Mouse (Mus musculus): Measurements from ENCODE around the gene Sall2.
"Not testable (repeated sequence)": the region's sequence is repeated elsewhere in the genome, so short reads cannot be mapped to it uniquely, and the experiment has no call there.

Gene Sall2

GRCm38 (mm10) chr14:52327910-52328812, at the start of gene Sall2:
TSS of gene Sall2 (minus strand) at chr14:52328762.
- no peak for DNase-seq (ENCODE audit: low spot score in 2 of 2)

- no peak for DNase-seq (ENCODE audit: low spot score in 2 of 2)
These were observed 40.2 kb upstream of the Sall2 start for GRCm38 (mm10) chr14:52368741-52369140.

GRCm38 (mm10) chr14:52356308-52356707, 27.7 kb upstream of the Sall2 start, which contains the start of gene Olfr1513:
TSS of gene Olfr1513 (minus strand) at chr14:52356408.
- DNase-seq (ENCODE audit: low spot score in 2 of 2), result no peak

- no peak for DNase-seq (ENCODE audit: low spot score in 2 of 2)
These were observed 10.9 kb upstream of the Sall2 start for GRCm38 (mm10) chr14:52339512-52339852.

- peak in 1 of 2 experiments; percentile 50 for DNase-seq (ENCODE audit: low spot score in 2 of 2)
These were observed 10.4 kb upstream of the Sall2 start for GRCm38 (mm10) chr14:52338751-52339511.

- DNase-seq (ENCODE audit: low spot score in 2 of 2), result no peak
These were observed 3.6 kb upstream of the Sall2 start for GRCm38 (mm10) chr14:52332171-52332570.

GRCm38 (mm10) chr14:52331069-52331750, 2.6 kb upstream of the Sall2 start:
- DNase-seq (ENCODE audit: low spot score in 2 of 2), result no peak

- DNase-seq (ENCODE audit: low spot score in 2 of 2), result no peak
These were observed 1.1 kb downstream of the Sall2 start for GRCm38 (mm10) chr14:52327375-52327901.

- no peak for DNase-seq (ENCODE audit: low spot score in 2 of 2)
These were observed 2.7 kb downstream of the Sall2 start for GRCm38 (mm10) chr14:52325890-52326289.

- DNase-seq (ENCODE audit: low spot score in 2 of 2), result no peak
These were observed 9.2 kb downstream of the Sall2 start for GRCm38 (mm10) chr14:52319361-52319760.

- DNase-seq (ENCODE audit: low spot score in 2 of 2), result no peak
These were observed 11.9 kb downstream of the Sall2 start for GRCm38 (mm10) chr14:52316441-52317225.

- peak; percentile 51 to 58 for DNase-seq (ENCODE audit: low spot score in 2 of 2)
These were observed 12.6 kb downstream of the Sall2 start for GRCm38 (mm10) chr14:52315792-52316440.

- DNase-seq (ENCODE audit: low spot score in 2 of 2), result no peak
These were observed 13.2 kb downstream of the Sall2 start for GRCm38 (mm10) chr14:52315283-52315780.

GRCm38 (mm10) chr14:52314808-52315150, 13.8 kb downstream of the Sall2 start:
- DNase-seq (ENCODE audit: low spot score in 2 of 2), result no peak

- no peak for DNase-seq (ENCODE audit: low spot score in 2 of 2)
These were observed 14.4 kb downstream of the Sall2 start for GRCm38 (mm10) chr14:52313931-52314807.

- no peak for DNase-seq (ENCODE audit: low spot score in 2 of 2)
These were observed 17.7 kb downstream of the Sall2 start for GRCm38 (mm10) chr14:52310906-52311305.

- DNase-seq (ENCODE audit: low spot score in 2 of 2), result not testable (repeated sequence)
These were observed 18.2 kb downstream of the Sall2 start for GRCm38 (mm10) chr14:52310343-52310742.

GRCm38 (mm10) chr14:52306100-52306499, 22.5 kb downstream of the Sall2 start:
- DNase-seq (ENCODE audit: low spot score in 2 of 2), result no peak

- peak; percentile 81 to 89 for DNase-seq (ENCODE audit: low spot score in 2 of 2)
These were observed 23.8 kb downstream of the Sall2 start, which contains the start of gene Mettl3 for GRCm38 (mm10) chr14:52304644-52305271. TSS of gene Mettl3 (minus strand) at chr14:52305128.

Measured in frontal cortex, postnatal 14 days (tissue).